Mouse (Mus musculus) embryonic facial prominence, embryonic 14.5 days (tissue): ENCODE data around the gene Fads1. TPM values are rescaled to one million over a fixed set of nuclear protein-coding genes. Genes with fewer than 3 reads are reported as not detected.

ENCODE experiments used
- ATAC-seq: fragments of 200-750 bp; cut with Nextera tagmentation; 2 replicates; pipeline ENCODE4 v1.8.0; 2017; ENCODE audit warnings: low read depth, moderate number of reproducible peaks, moderate TSS enrichment
- DNase-seq: peaks from one replicate; pipeline ENCODE4 v3.0.0-alpha.2; 2015; ENCODE audit warnings: low spot score
- H3K27ac ChIP-seq: fragments of 300-500 bp; sonication (generic); replicated peaks from 2 replicates; pipeline ENCODE4 v1.5.1; 2014; ENCODE audit warnings: low read depth, mild to moderate bottlenecking, low read length, moderate library complexity
- H3K27me3 ChIP-seq: fragments of 300-500 bp; sonication (generic); replicated peaks from 2 replicates; pipeline ENCODE4 v1.6.1; 2014; ENCODE audit warnings: low read length; ENCODE audit not compliant: control insufficient read depth, insufficient read depth
- H3K36me3 ChIP-seq: fragments of 300-500 bp; sonication (generic); 2 replicates; pipeline ENCODE4 v1.6.1; 2014; ENCODE audit warnings: low read length, mixed read lengths; ENCODE audit not compliant: control insufficient read depth, insufficient read depth
- H3K4me1 ChIP-seq: fragments of 300-500 bp; sonication (generic); 2 replicates; pipeline ENCODE4 v1.6.1; 2014; ENCODE audit warnings: antibody characterized with exemption, low read length; ENCODE audit not compliant: control insufficient read depth, insufficient read depth
- H3K4me2 ChIP-seq: fragments of 300-500 bp; sonication (generic); 2 replicates; pipeline ENCODE4 v1.6.1; 2014; ENCODE audit warnings: low read depth, mild to moderate bottlenecking, low read length, moderate library complexity, mixed read lengths
- H3K4me3 ChIP-seq: fragments of 300-500 bp; sonication (generic); 2 replicates; pipeline ENCODE4 v1.5.1; 2014; ENCODE audit warnings: low read depth, mild to moderate bottlenecking, low read length
- H3K9ac ChIP-seq: fragments of 300-500 bp; sonication (generic); 2 replicates; pipeline ENCODE4 v1.6.1; 2014; ENCODE audit warnings: low read depth, mild to moderate bottlenecking, low read length, moderate library complexity, mixed read lengths
- H3K9me3 ChIP-seq: fragments of 300-500 bp; sonication (generic); 2 replicates; pipeline ENCODE4 v1.6.1; 2016; ENCODE audit warnings: low read length; ENCODE audit not compliant: control insufficient read depth
- WGBS: fragments of 180-500 bp; shearing (Covaris S2); extraction: QIAGEN DNeasy Blood & Tissue Kit; methylation state at CpG from one replicate; pipeline ENCODE4 v1.1.7; 2014; 5-methylcytosine and 5-hydroxymethylcytosine counted together
- polyA plus RNA-seq: library from polyadenylated mRNA; unstranded; fragments of >200 nt; fragmentation: Nextera tagmentation; extraction: Ambion mirVana; gene quantifications from 2 replicates; pipeline ENCODE4 v1.2.1, GENCODE M21; 2014

Fads1 gene
- polyA plus RNA-seq: 73.6 and 79.5 TPM in 2 replicates

DNA sequence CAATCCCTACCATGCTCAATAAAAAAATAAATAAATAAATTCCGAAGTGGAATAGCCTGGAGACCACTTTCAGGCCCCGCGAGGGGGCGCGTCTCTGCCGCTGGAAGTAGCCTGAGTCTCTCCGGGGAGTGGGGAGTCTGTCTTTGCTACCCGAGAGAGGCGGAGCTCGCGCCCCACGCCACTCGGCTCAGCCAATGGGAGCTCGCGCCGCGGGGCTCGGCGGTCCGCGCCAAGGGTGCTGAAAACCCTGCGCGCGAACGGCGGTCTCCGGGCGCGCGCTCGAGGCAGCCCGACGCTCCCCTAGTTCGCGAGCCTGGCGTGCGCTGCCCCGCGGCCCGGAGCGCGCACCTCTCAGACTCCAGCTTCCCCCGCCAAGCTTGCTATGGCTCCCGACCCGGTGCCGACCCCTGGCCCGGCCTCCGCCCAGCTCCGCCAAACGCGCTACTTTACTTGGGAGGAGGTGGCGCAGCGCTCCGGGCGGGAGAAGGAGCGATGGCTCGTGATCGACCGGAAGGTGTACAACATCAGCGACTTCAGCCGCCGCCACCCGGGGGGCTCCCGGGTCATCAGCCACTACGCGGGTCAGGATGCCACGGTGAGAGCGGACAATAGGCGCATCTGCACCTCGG lies at the start of gene Fads1:
Gene Fads1 (plus strand): TSS at position 219 of the 629 bp plus-strand sequence.
- H3K4me1 ChIP-seq: peaks cover 7% of the 10 kb centered on the region
- ATAC-seq: peak; percentile 96
- peak within 1 kb of the TSS; percentile 85 for H3K9ac ChIP-seq
- peak within 1 kb of the TSS; percentile 76 for H3K4me3 ChIP-seq
- peaks cover 27% of the 10 kb centered on the region for H3K36me3 ChIP-seq
- H3K27me3 ChIP-seq: no peaks in the 10 kb centered on the region
- under 1% methylated on average over 28 of the region's 70 CpGs for WGBS
- H3K4me2 ChIP-seq: peak within 1 kb of the TSS; percentile 76
- peak within 1 kb of the TSS; percentile 88 for H3K27ac ChIP-seq
- DNase-seq: peak; percentile 98
- H3K9me3 ChIP-seq: no peaks in the 10 kb centered on the region

DNA sequence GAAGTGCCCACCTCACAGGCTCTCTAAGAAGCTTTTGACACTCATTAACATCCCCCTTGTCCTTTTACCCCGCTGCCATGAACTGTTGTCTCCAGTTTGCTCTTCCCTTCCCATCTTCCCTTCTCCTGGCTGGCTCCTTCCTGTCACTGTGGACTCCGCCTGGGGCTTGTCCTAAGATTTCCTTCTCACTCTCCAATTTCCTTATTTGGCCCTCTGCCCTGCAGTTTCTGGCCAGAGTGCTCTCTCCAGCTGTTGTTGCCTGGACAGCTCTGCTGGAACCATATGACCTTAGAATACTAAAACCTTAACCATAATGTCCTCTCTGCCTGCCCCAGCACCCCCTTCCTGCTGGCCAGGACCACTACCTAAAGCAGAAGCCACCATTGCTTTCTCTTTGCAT lies 48.0 kb upstream of the Fads1 start:
- Histone ChIP-seq H3K9me3 (no peaks in the 10 kb centered on the region), H3K4me1 (no peaks in the 10 kb centered on the region), H3K9ac (no peak overlapping the region), H3K4me2 (no peak overlapping the region), H3K4me3 (no peak overlapping the region), H3K36me3 (no peaks in the 10 kb centered on the region), H3K27me3 (no peaks in the 10 kb centered on the region), H3K27ac (no peak overlapping the region)
- DNase-seq (peak; percentile 32), ATAC-seq (no peak)
- WGBS: 38% methylated on average over 2 of the region's 2 CpGs

DNA sequence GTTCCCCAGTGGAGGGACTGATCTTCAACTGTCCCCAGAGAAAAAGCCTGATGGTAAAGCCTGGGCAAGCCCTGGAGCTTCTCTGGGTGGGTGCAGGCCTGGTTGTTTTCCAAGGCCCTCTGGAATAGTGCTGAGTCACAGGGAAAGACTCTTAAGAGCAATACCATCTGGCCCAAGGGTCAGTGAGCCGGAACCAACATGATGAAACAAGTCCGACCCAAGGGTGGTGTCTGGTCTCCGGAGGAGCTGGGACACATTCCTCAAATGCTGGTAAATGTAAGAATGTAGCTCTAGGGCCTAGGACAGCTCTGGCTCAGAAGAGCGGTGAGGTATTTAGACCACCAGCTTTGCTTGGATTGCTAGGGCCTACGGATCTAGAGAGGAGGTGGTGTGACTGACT lies 45.3 kb upstream of the Fads1 start:
- WGBS: 63% methylated on average over 5 of the region's 5 CpGs
- Histone ChIP-seq H3K4me1 (no peaks in the 10 kb centered on the region), H3K4me3 (no peak overlapping the region), H3K27ac (no peak overlapping the region), H3K36me3 (no peaks in the 10 kb centered on the region), H3K27me3 (no peaks in the 10 kb centered on the region), H3K9ac (no peak overlapping the region), H3K9me3 (no peaks in the 10 kb centered on the region), H3K4me2 (no peak overlapping the region)
- DNase-seq (no peak), ATAC-seq (no peak)

DNA sequence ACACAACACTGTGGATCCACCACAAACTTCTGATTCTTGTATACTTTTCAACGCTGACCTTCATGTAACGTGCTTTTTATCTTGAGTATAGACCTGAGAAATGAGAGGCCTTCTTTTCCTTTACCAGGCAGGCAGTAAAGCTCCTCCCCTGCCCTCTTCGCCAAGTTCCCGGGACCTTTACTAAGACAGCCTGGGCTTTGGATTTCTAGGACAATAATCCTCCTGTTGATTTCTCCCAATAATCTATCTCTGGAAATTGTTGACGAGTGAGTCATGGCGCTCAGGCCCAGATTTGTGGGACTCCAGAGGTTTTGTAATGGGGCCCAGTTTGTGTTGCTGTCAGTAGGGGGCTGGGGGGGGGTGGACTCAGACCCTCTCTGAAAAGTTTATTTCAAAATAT lies 43.0 kb upstream of the Fads1 start:
- no peak for ATAC-seq
- H3K27me3 ChIP-seq: no peaks in the 10 kb centered on the region
- H3K9ac ChIP-seq: no peak overlapping the region
- no peaks in the 10 kb centered on the region for H3K36me3 ChIP-seq
- WGBS: 86% methylated on average over 6 of the region's 6 CpGs
- no peaks in the 10 kb centered on the region for H3K9me3 ChIP-seq
- H3K4me3 ChIP-seq: no peak overlapping the region
- no peaks in the 10 kb centered on the region for H3K4me1 ChIP-seq
- H3K27ac ChIP-seq: no peak overlapping the region
- no peak for DNase-seq
- H3K4me2 ChIP-seq: no peak overlapping the region

DNA sequence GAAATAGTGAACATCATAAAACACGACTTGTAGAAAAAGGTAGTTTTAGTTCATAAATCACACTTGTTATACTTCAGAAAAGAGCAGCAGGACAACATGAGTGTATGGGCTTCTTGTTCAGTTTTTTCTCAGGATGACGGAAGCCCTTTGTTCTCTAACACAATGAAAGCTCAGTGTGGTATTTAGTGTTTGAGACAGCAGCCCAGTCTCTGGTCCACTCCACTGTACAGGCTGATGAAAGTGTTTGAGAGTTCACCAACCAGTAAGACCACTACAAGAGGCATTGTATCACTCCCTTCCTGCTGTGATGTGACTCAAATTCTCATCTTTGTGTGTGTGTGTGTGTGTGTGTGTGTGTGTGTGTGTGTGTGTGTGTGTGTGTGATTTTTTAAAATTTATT lies 39.0 kb upstream of the Fads1 start:
- Histone ChIP-seq H3K4me3 (no peak overlapping the region), H3K9me3 (no peaks in the 10 kb centered on the region), H3K27ac (no peak overlapping the region), H3K4me1 (no peaks in the 10 kb centered on the region), H3K36me3 (no peaks in the 10 kb centered on the region), H3K9ac (no peak overlapping the region), H3K27me3 (no peaks in the 10 kb centered on the region), H3K4me2 (no peak overlapping the region)
- DNase-seq (peak; percentile 34), ATAC-seq (no peak)
- WGBS: 52% methylated on average over 2 of the region's 2 CpGs

DNA sequence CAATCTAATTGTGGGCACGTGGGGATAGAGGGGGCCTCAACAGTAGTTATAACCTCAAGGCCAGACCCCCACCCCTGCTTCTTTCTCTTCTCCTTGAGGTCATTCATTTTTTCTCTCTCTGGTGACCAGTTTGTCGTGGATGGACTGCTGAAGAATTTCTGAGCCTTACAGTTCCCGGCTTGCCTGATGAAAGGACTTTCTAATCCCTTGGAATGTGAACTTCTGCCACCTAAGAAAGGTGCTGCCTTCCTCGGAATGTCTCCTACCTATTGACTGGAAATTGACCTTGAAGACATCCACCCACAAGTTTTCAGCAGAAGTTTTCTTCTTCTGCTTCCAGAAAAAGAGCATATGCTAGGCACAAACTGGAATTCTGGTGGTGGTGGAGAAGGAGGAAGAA lies 38.2 kb upstream of the Fads1 start:
- WGBS: 44% methylated on average over 4 of the region's 4 CpGs
- ATAC-seq: no peak
- H3K27me3 ChIP-seq: no peaks in the 10 kb centered on the region

DNA sequence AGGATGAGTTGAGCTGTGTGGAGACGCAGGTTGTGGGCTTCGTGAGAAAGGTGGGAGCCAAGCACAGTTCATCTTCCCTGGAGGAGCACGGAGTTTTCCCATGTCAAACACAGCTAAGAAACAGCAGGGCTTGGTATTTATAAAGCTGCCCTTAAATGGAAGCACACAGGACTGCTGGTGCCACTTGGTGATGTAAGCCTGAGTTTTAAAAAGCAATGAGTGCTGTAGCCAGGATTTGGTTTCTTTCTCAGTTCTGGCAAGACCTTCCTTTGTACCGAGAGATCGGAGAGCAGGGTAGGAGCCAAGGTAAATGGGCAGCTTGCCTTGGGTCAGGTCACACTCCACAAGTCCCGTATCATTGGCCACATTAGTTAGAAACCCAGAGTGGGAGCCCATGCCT lies 34.1 kb upstream of the Fads1 start:
- ATAC-seq (no peak), DNase-seq (no peak)
- Histone ChIP-seq H3K9ac (no peak overlapping the region), H3K4me3 (no peak overlapping the region), H3K27ac (no peak overlapping the region), H3K9me3 (no peaks in the 10 kb centered on the region), H3K4me1 (no peaks in the 10 kb centered on the region), H3K27me3 (no peaks in the 10 kb centered on the region), H3K36me3 (no peaks in the 10 kb centered on the region), H3K4me2 (no peak overlapping the region)
- 84% methylated on average over 6 of the region's 6 CpGs for WGBS

More for the DNA sequence above, 38.2 kb upstream of the Fads1 start:
- H3K36me3 ChIP-seq: no peaks in the 10 kb centered on the region
- no peak overlapping the region for H3K4me2 ChIP-seq
- no peak for DNase-seq
- no peaks in the 10 kb centered on the region for H3K9me3 ChIP-seq
- no peaks in the 10 kb centered on the region for H3K4me1 ChIP-seq
- no peak overlapping the region for H3K27ac ChIP-seq
- no peak overlapping the region for H3K4me3 ChIP-seq
- no peak overlapping the region for H3K9ac ChIP-seq

DNA sequence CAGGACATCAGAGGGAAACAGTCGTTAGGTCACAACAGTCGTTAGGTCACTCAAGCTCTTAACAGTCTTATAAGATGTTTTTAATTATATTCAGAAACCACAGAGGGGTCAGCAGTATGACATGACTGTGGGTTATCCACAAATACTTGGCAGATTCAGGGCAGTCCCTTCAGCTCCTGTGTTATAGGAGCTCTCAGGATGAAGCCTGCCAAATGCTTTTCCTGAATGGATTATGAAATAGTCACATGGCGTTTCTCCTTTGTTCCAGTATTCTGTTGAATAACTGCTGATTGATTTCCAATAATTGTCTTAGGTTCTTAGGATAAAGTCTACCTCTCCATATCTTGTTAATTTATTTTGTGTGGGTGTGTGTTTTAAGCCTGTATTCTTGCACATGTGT lies 33.5 kb upstream of the Fads1 start:
- no peak for ATAC-seq
- Histone ChIP-seq H3K9ac (no peak overlapping the region), H3K9me3 (no peaks in the 10 kb centered on the region), H3K4me2 (no peak overlapping the region), H3K27me3 (no peaks in the 10 kb centered on the region), H3K4me3 (no peak overlapping the region), H3K27ac (no peak overlapping the region), H3K4me1 (no peaks in the 10 kb centered on the region), H3K36me3 (no peaks in the 10 kb centered on the region)
- WGBS: 48% methylated on average over 3 of the region's 3 CpGs
- peak; percentile 11 for DNase-seq

DNA sequence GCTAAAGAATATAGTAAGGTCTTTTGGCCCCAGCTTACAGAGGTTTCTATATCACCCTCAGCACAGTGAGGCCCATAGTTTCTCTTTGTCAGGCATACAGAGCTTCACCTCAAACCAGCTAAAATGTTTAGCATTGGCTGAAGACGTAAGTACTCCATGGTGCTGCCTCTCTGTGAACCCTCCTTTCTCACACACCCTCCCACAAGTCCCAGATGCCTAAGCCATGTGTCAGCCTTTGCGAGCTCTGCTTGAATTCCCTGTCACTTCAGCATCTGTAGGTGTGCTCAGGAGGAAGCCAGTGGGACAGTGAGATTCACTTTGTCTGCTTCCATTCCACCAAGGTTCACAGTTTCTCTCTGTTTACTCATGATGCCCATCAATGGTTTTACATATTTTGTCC lies 25.0 kb upstream of the Fads1 start:
- ATAC-seq: no peak
- no peaks in the 10 kb centered on the region for H3K36me3 ChIP-seq
- no peak overlapping the region for H3K27ac ChIP-seq
- 77% methylated on average over 2 of the region's 2 CpGs for WGBS
- no peak overlapping the region for H3K4me3 ChIP-seq
- no peaks in the 10 kb centered on the region for H3K27me3 ChIP-seq
- H3K9ac ChIP-seq: no peak overlapping the region
- no peaks in the 10 kb centered on the region for H3K9me3 ChIP-seq
- H3K4me1 ChIP-seq: no peaks in the 10 kb centered on the region
- DNase-seq: no peak
- no peak overlapping the region for H3K4me2 ChIP-seq
